Mouse (Mus musculus) forebrain, postnatal 0 days (tissue): ENCODE data around the gene Tyk2. TPM values are rescaled to one million over a fixed set of nuclear protein-coding genes. Genes with fewer than 3 reads are reported as not detected.

ENCODE experiments used
- ATAC-seq: fragments of 200-750 bp; cut with Nextera tagmentation; 2 replicates; pipeline ENCODE4 v1.8.0; 2017; ENCODE audit warnings: mild to moderate bottlenecking, moderate library complexity
- DNase-seq: peaks from one replicate; pipeline ENCODE4 v3.0.0-alpha.2; 2015
- H3K27ac ChIP-seq: fragments of 300-500 bp; sonication (generic); 2 replicates; pipeline ENCODE4 v1.5.1; 2014; ENCODE audit warnings: low read depth, mild to moderate bottlenecking, antibody characterized with exemption, low read length, moderate library complexity, mixed read lengths
- H3K27me3 ChIP-seq: fragments of 300-500 bp; sonication (generic); 2 replicates; pipeline ENCODE4 v1.6.1; 2014; ENCODE audit warnings: mild to moderate bottlenecking, low read length, mixed read lengths; ENCODE audit not compliant: insufficient read depth
- H3K36me3 ChIP-seq: fragments of 300-500 bp; sonication (generic); 2 replicates; pipeline ENCODE4 v1.6.1; 2014; ENCODE audit warnings: mild to moderate bottlenecking, moderate library complexity; ENCODE audit not compliant: insufficient read depth
- H3K4me1 ChIP-seq: fragments of 300-500 bp; sonication (generic); 2 replicates; pipeline ENCODE4 v1.6.1; 2014; ENCODE audit warnings: antibody characterized with exemption; ENCODE audit not compliant: insufficient read depth
- H3K4me2 ChIP-seq: fragments of 300-500 bp; sonication (generic); 2 replicates; pipeline ENCODE4 v1.6.1; 2014; ENCODE audit warnings: low read depth, mild to moderate bottlenecking, moderate library complexity
- H3K4me3 ChIP-seq: fragments of 300-500 bp; sonication (generic); 2 replicates; pipeline ENCODE4 v1.5.1; 2014; ENCODE audit warnings: low read depth, low read length, mixed read lengths
- H3K9ac ChIP-seq: fragments of 300-500 bp; sonication (generic); 2 replicates; pipeline ENCODE4 v1.6.1; 2014; ENCODE audit warnings: mild to moderate bottlenecking
- H3K9me3 ChIP-seq: fragments of 300-500 bp; sonication (generic); 2 replicates; pipeline ENCODE4 v1.6.1; 2016; ENCODE audit warnings: low read length
- CTCF ChIP-seq: sonication (generic); IDR thresholded peaks from 2 replicates; pipeline ENCODE4 v1.5.1; 2016; ENCODE audit warnings: antibody characterized with exemption, control low read depth, low read depth
- WGBS: fragments of 180-500 bp; shearing (Covaris S2); extraction: QIAGEN DNeasy Blood & Tissue Kit; methylation state at CpG from one replicate; pipeline ENCODE4 v1.1.7; 2014; 5-methylcytosine and 5-hydroxymethylcytosine counted together
- polyA plus RNA-seq: library from polyadenylated mRNA; unstranded; fragments of >200 nt; fragmentation: Nextera tagmentation; extraction: Ambion mirVana; gene quantifications from 2 replicates; pipeline ENCODE4 v1.2.1, GENCODE M21; 2015
- total RNA-seq: library from RNA; depleted of rRNA; stranded (reverse); fragments of >200 nt; gene quantifications from 2 replicates; pipeline ENCODE4 v1.2.3, GENCODE M21; 2014

Gene Tyk2
- total and polyA plus RNA-seq, 2 experiments from 2014 or later, result 5.0 to 11.0 TPM

- Histone ChIP-seq H3K27ac (peak within 1 kb of the TSS; percentile 81), H3K4me2 (peak within 1 kb of the TSS; percentile 64), H3K9ac (peak within 1 kb of the TSS; percentile 82), H3K9me3 (no peaks in the 10 kb centered on the region), H3K27me3 (no peaks in the 10 kb centered on the region), H3K4me1 (peaks cover 10% of the 10 kb centered on the region), H3K4me3 (peak within 1 kb of the TSS; percentile 80), H3K36me3 (peaks cover 13% of the 10 kb centered on the region)
- peak; percentile 99 for ATAC-seq
- WGBS, result 3% methylated on average over 56 of the region's 56 CpGs
- DNase-seq, result peak; percentile 96
- TF ChIP-seq CTCF, result no peak
Observed at GRCm38 (mm10) chr9:21149654-21150419, 18.8 kb upstream of the Tyk2 start, which contains the start of gene Cdc37. Gene Cdc37, minus strand, starts transcription at chr9:21149982.

- H3K9me3 ChIP-seq, result no peaks in the 10 kb centered on the region
- WGBS, result 13% methylated on average over 8 of the region's 8 CpGs
- peak overlapping the region; percentile 64 for H3K4me2 ChIP-seq
- peak overlapping the region; percentile 81 for H3K27ac ChIP-seq
- H3K9ac ChIP-seq, result peak overlapping the region; percentile 82
- no peak for TF ChIP-seq CTCF
- ATAC-seq, result no peak
- H3K27me3 ChIP-seq, result no peaks in the 10 kb centered on the region
- H3K36me3 ChIP-seq, result peaks cover 19% of the 10 kb centered on the region
- DNase-seq, result no peak
- H3K4me3 ChIP-seq, result peak overlapping the region; percentile 80
- peaks cover 10% of the 10 kb centered on the region for H3K4me1 ChIP-seq
Observed at GRCm38 (mm10) chr9:21149077-21149653, 18.1 kb upstream of the Tyk2 start.

- DNase-seq (no peak), ATAC-seq (no peak)
- Histone ChIP-seq H3K27ac (no peak overlapping the region), H3K4me1 (peaks cover 10% of the 10 kb centered on the region), H3K27me3 (no peaks in the 10 kb centered on the region), H3K9me3 (no peaks in the 10 kb centered on the region), H3K4me3 (no peak overlapping the region), H3K4me2 (peak overlapping the region; percentile 64), H3K36me3 (peaks cover 23% of the 10 kb centered on the region), H3K9ac (peak overlapping the region; percentile 82; the same call in 1 of the 2 replicates)
- no peak for TF ChIP-seq CTCF
Observed at GRCm38 (mm10) chr9:21148427-21148826, 17.4 kb upstream of the Tyk2 start.

GRCm38 (mm10) chr9:21146722-21147121, 15.7 kb upstream of the Tyk2 start:
- DNase-seq (no peak), ATAC-seq (no peak)
- TF ChIP-seq CTCF, result no peak
- Histone ChIP-seq H3K4me3 (no peak overlapping the region), H3K4me2 (peak overlapping the region; percentile 5; the same call in 1 of the 2 replicates), H3K9ac (no peak overlapping the region), H3K9me3 (no peaks in the 10 kb centered on the region), H3K36me3 (peaks cover 38% of the 10 kb centered on the region), H3K4me1 (peaks cover 10% of the 10 kb centered on the region), H3K27me3 (no peaks in the 10 kb centered on the region), H3K27ac (no peak overlapping the region)
- 54% methylated on average over 10 of the region's 10 CpGs for WGBS

DNA sequence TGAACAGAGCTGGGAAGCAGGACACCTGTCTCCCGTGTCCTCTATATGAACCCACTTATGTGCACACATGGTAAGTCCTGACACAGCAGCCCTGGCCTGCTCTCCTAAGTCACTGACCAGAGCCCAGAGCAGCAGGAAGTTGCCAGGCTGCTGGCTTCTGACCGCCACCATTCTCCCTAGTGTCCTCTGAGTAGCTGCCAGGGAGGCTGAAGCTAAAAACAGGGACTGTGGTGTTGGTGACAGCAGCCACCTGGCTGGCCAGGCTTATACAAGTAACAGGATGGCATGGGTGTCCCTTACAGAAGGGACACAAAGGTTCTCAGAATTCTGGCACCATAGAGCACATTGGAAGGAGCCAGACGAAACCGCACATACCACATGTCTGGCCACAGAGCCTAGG, 14.4 kb upstream of the Tyk2 start:
- DNase-seq (no peak), ATAC-seq (no peak)
- H3K27me3 ChIP-seq, result no peaks in the 10 kb centered on the region
- H3K4me3 ChIP-seq, result no peak overlapping the region
- H3K27ac ChIP-seq, result no peak overlapping the region
- H3K4me2 ChIP-seq, result no peak overlapping the region
- peaks cover 10% of the 10 kb centered on the region for H3K4me1 ChIP-seq
- no peak for TF ChIP-seq CTCF
- no peaks in the 10 kb centered on the region for H3K9me3 ChIP-seq
- peaks cover 50% of the 10 kb centered on the region for H3K36me3 ChIP-seq
- no peak overlapping the region for H3K9ac ChIP-seq
- WGBS, result 94% methylated on average over 4 of the region's 4 CpGs

DNA sequence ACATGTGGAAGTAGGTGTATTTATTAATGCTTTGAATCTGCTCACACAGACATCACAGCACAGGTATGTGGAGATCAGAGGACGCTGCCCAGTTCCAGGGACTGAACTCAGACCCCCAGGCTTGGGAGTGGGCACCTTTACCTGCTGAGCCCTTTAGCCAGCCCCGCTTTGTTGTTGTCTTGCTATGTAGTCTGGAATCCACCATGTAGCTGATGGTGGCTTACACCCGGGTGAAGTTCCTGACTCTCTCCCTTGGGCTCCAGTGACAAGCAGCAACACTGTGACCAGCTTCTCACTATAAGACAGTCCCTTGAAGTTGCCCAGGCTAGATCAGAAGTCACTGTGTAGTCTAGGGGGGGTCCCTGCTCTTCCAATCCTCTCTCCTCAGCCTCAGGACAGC, 13.3 kb upstream of the Tyk2 start:
- no peak overlapping the region for H3K27ac ChIP-seq
- no peaks in the 10 kb centered on the region for H3K27me3 ChIP-seq
- no peak for ATAC-seq
- DNase-seq, result no peak
- peaks cover 10% of the 10 kb centered on the region for H3K4me1 ChIP-seq
- no peak overlapping the region for H3K4me2 ChIP-seq
- 98% methylated on average over 3 of the region's 3 CpGs for WGBS
- peaks cover 61% of the 10 kb centered on the region for H3K36me3 ChIP-seq
- H3K4me3 ChIP-seq, result no peak overlapping the region
- no peaks in the 10 kb centered on the region for H3K9me3 ChIP-seq
- TF ChIP-seq CTCF, result no peak
- H3K9ac ChIP-seq, result no peak overlapping the region

DNA sequence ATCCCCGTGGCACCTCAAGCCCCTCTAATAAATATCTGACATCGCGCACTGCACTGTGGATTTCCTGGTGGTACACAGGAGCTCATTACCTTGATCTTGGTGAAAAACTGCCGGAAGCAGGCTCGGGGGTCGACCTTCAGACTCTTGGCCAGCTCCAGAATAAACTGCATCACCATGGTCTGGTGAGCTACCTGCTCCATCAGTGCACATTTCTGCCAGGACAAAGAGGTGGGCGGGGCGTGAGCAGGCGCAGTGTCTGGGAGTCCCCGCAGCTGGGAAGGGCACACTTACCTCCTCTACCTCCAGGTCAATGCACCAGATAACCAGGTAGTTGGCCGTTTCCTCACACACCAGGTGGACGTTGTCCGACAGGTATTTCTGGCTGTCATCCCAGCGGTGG, 10.9 kb upstream of the Tyk2 start:
- H3K36me3 ChIP-seq, result peaks cover 74% of the 10 kb centered on the region
- no peak for ATAC-seq

More for the DNA sequence above, 10.9 kb upstream of the Tyk2 start:
- WGBS, result 95% methylated on average over 14 of the region's 14 CpGs
- H3K9me3 ChIP-seq, result no peaks in the 10 kb centered on the region
- H3K4me2 ChIP-seq, result no peak overlapping the region
- no peak overlapping the region for H3K9ac ChIP-seq
- no peak overlapping the region for H3K4me3 ChIP-seq
- H3K27ac ChIP-seq, result no peak overlapping the region
- no peaks in the 10 kb centered on the region for H3K27me3 ChIP-seq
- no peak for DNase-seq
- H3K4me1 ChIP-seq, result no peaks in the 10 kb centered on the region
- no peak for TF ChIP-seq CTCF
